Mouse (Mus musculus): ENCODE results near the gene Olfr1188. TPM values are rescaled to one million over a fixed set of nuclear protein-coding genes. Genes with fewer than 3 reads are reported as not detected.
"Not testable (repeated sequence)": the region's sequence is repeated elsewhere in the genome, so short reads cannot be mapped to it uniquely, and the experiment has no call there.

The Olfr1188 gene
- not detected in 2 replicates for polyA plus RNA-seq (2012; rRNA removed)

- DNase-seq (ENCODE audit: low read depth), result no peak
Measured at GRCm38 (mm10) chr2:88556635-88557034, at the start of gene Olfr1188. Gene Olfr1188 (plus strand): TSS chr2:88556935.

- DNase-seq (ENCODE audit: low read depth), result no peak
Measured at GRCm38 (mm10) chr2:88518251-88518650, 38.5 kb upstream of the Olfr1188 start, which contains the start of gene Olfr1186. Gene Olfr1186 (plus strand): TSS chr2:88518551.

- DNase-seq (ENCODE audit: low read depth), result no peak
Measured at GRCm38 (mm10) chr2:88525720-88526119, 31.0 kb upstream of the Olfr1188 start.

- DNase-seq (ENCODE audit: low read depth), result not testable (repeated sequence)
Measured at GRCm38 (mm10) chr2:88572696-88573095, 16.0 kb downstream of the Olfr1188 start.

- DNase-seq (ENCODE audit: low read depth), result no peak
Measured at GRCm38 (mm10) chr2:88586154-88586553, 29.4 kb downstream of the Olfr1188 start, which contains the start of gene Olfr1189. Gene Olfr1189 (plus strand): TSS chr2:88586454.

Other genes with a start within 250 kb of the Olfr1188 start
- gene Olfr1174-ps, start 241.8 kb upstream of the Olfr1188 start, polyA plus RNA-seq (2012; rRNA removed), result not detected in 2 replicates
- gene Olfr1175-ps, start 229.7 kb upstream of the Olfr1188 start, polyA plus RNA-seq (2012; rRNA removed), result not detected in 2 replicates
- gene Olfr1176, start 220.2 kb upstream of the Olfr1188 start, polyA plus RNA-seq (2012; rRNA removed), result not detected in 2 replicates
- gene Olfr1177-ps, start 210.4 kb upstream of the Olfr1188 start, polyA plus RNA-seq (2012; rRNA removed), result not detected in 2 replicates
- not detected in 2 replicates for gene Olfr1178, start 169.9 kb upstream of the Olfr1188 start, polyA plus RNA-seq (2012; rRNA removed)
- gene Olfr1179, start 150.5 kb upstream of the Olfr1188 start, polyA plus RNA-seq (2012; rRNA removed), result not detected in 2 replicates
- not detected in 2 replicates for gene Olfr1180, start 137.8 kb upstream of the Olfr1188 start, polyA plus RNA-seq (2012; rRNA removed)
- not detected in 2 replicates for gene Olfr1181, start 130.8 kb upstream of the Olfr1188 start, polyA plus RNA-seq (2012; rRNA removed)
- gene Gm13757, start 107.8 kb upstream of the Olfr1188 start, polyA plus RNA-seq (2012; rRNA removed), result not detected in 2 replicates
- gene Olfr1183, start 102.1 kb upstream of the Olfr1188 start, polyA plus RNA-seq (2012; rRNA removed), result not detected in 2 replicates
- gene Olfr1184, start 73.3 kb upstream of the Olfr1188 start, polyA plus RNA-seq (2012; rRNA removed), result not detected in 2 replicates
- gene Olfr1185-ps1, start 63.6 kb upstream of the Olfr1188 start, polyA plus RNA-seq (2012; rRNA removed), result not detected in 2 replicates
- gene Olfr1186, start 38.4 kb upstream of the Olfr1188 start, polyA plus RNA-seq (2012; rRNA removed), result not detected in 2 replicates
- gene Olfr1189, start 29.5 kb downstream of the Olfr1188 start, polyA plus RNA-seq (2012; rRNA removed), result not detected in 2 replicates
- gene Olfr1191-ps1, start 83.6 kb downstream of the Olfr1188 start, polyA plus RNA-seq (2012; rRNA removed), result not detected in 2 replicates
- gene Olfr1192-ps1, start 91.6 kb downstream of the Olfr1188 start, polyA plus RNA-seq (2012; rRNA removed), result not detected in 2 replicates
- gene Olfr1193, start 118.7 kb downstream of the Olfr1188 start, polyA plus RNA-seq (2012; rRNA removed), result not detected in 2 replicates
- gene Olfr1195, start 132.3 kb downstream of the Olfr1188 start, polyA plus RNA-seq (2012; rRNA removed), result not detected in 2 replicates
- gene Olfr1196, start 147.7 kb downstream of the Olfr1188 start, polyA plus RNA-seq (2012; rRNA removed), result not detected in 2 replicates
- gene Olfr1197, start 175.4 kb downstream of the Olfr1188 start, polyA plus RNA-seq (2012; rRNA removed), result not detected in 2 replicates
- gene Olfr1198, start 194.4 kb downstream of the Olfr1188 start, polyA plus RNA-seq (2012; rRNA removed), result not detected in 2 replicates
- gene Olfr1199, start 203.5 kb downstream of the Olfr1188 start, polyA plus RNA-seq (2012; rRNA removed), result not detected in 2 replicates
- gene Olfr1200, start 213.6 kb downstream of the Olfr1188 start, polyA plus RNA-seq (2012; rRNA removed), result not detected in 2 replicates
- not detected in 2 replicates for gene Olfr1201, start 236.1 kb downstream of the Olfr1188 start, polyA plus RNA-seq (2012; rRNA removed)